Comparison of ENCODE assay signal across 8 mouse cellular contexts in the genomic region with DNA sequence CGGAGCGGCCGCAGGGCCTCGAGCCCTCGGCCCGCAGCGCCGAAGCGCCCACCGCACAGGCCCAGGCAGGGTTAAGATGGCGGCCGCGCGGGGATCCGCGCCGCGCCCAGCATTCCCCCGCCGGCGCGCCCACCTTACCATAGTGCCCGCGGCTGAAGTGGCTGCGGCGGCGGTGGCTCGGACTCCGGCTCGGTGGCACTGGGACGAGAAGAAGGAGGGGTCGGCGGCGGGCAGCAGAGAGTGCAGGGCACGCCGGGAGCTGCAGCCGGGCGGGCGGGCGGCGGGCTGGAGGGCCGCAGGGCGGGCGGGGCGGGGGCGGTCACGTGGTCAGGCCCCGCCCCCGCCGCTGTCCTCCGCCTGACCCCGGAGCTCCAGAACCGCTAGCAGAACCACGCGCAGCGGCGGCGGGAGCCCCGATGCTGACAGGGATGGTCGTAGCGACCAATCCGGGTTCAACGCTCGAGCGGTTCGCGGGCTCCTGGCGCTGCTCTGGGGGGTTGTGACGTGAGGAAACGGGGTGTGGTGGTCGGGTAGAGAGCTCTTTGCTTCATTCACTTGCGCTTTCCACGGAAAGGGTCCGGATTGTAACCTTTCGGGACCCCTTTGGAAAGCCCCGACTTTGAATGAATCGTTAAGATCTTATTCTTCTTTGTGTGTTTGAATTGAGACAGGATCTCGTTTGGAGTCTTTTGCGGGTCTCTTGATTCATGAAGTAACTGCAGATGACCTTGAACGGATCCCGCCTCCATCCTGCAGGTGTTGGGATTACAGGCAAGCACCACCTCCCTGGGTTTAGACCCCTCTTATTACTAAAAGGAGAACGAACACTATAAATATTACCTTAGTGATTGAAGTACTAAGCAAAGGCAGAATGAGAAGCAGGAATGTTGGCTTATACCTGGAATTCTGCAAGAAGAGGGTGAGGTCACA. TPM values are rescaled to one million over a fixed set of nuclear protein-coding genes. Genes with fewer than 3 reads are reported as not detected.
DNase-seq lines count a peak whose midpoint lies in the region; ATAC-seq and TF ChIP-seq lines count a peak whose summit lies in the region.

Gene Cfl2, minus strand, starts transcription at position 272 of the 930 bp plus-strand sequence.

- H3K4me1 ChIP-seq in cortical plate, adult 2 months (ENCODE audit: control insufficient read depth, insufficient read depth, low read length) = peaks cover 2% of the 10 kb centered on the region

- ATAC-seq in megakaryocyte, adult 5-6 weeks (ENCODE audit: poor library complexity, severe bottlenecking) = peak; percentile 92

- TF ChIP-seq POLR2A in cortical plate, adult 2 months (IDR thresholded peaks at IDR 0.05; ENCODE audit: extremely low read depth, insufficient read depth, low read length) = peak; percentile 45; the same call in 1 of the 2 replicates

- DNase-seq in adipocyte (ENCODE audit: low spot score) = peak; percentile 54
- peak; percentile 87 for DNase-seq in gastrocnemius, postnatal 10 days
- DNase-seq in induced T-regulatory cell, adult 2 months (ENCODE audit: low read depth) = peak; percentile 85
- peak; percentile 80 to 83 for DNase-seq in left cerebral cortex, adult 8-10 months (ENCODE audit: low spot score in 2 of 2)
- DNase-seq in right cerebral cortex, adult 18-20 months = peak; percentile 86
- DNase-seq in urinary bladder, adult 2 months (ENCODE audit: low spot score) = peak; percentile 80

- H3K27ac ChIP-seq in cortical plate, adult 2 months (ENCODE audit: insufficient read depth, low read length) = peak within 1 kb of the TSS; percentile 98

- no peak for TF ChIP-seq CTCF in cortical plate, adult 2 months (IDR thresholded peaks at IDR 0.05; ENCODE audit: extremely low read depth, insufficient read depth, low read length)

- peak within 1 kb of the TSS; percentile 90 for H3K4me3 ChIP-seq in cortical plate, adult 2 months (ENCODE audit: insufficient read depth, low read length)

RNA-seq across cellular contexts. Expression of gene Cfl2, which starts in this region (rescaled TPM):
- 55.9 and 62.0 TPM in 2 replicates for polyA plus RNA-seq in cortical plate, adult 2 months (2012; rRNA removed)
- total RNA-seq in gastrocnemius, postnatal 10 days (2021) = 100 to 1,000 TPM; 862 to 872 TPM
- 100 to 1,000 TPM; 109 to 134 (median 116) TPM for total RNA-seq in left cerebral cortex, adult 8-10 months (2022)
- total RNA-seq in megakaryocyte, adult 5-6 weeks (2015) = 22.4 and 27.3 TPM in 2 replicates
- total RNA-seq in megakaryocyte, adult 5-6 weeks (2017) = 16.3 and 21.4 TPM in 2 replicates
- 107 and 161 TPM in 2 replicates for polyA plus RNA-seq in urinary bladder, adult 2 months (2012; rRNA removed)

Comparison
In these comparisons a context has a peak if more than half of its experiments do, and no peak if none do; other contexts are left out.
1. Peak in every context shown above with its lines: DNase-seq, ATAC-seq, H3K4me3 ChIP-seq and H3K27ac ChIP-seq.
2. RNA of gene Cfl2 (total RNA-seq): 862 to 872 TPM in gastrocnemius, postnatal 10 days; 109 to 134 TPM in left cerebral cortex, adult 8-10 months and 16.3 to 27.3 TPM in megakaryocyte, adult 5-6 weeks; every median in the first group is over 4 times any median in the second.